Mouse (Mus musculus): ENCODE measurements around the gene Iqcg. TPM values are rescaled to one million over a fixed set of nuclear protein-coding genes. Genes with fewer than 3 reads are reported as not detected.

Gene Iqcg
- polyA plus RNA-seq, 1 experiment from 2014 or later: 2.0 TPM

DNA sequence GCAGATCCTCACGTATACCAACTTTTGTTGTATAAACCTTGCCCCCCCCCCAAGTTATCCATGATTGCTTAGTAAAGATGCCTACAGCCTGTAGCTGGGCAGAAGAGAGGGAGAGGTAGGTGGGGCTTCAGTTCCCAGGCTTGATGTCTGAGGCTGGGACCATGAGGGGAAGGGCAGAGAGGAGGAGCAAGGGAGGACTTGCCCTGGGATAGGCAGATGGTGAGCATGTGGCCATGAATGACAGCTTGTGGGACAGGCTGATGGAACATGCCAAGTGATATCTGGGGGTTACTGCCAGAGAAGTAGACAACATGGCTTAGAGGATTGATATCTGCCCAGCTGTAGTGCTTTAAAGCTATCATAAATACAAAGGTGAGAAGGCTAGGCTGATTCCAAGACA, 8.0 kb downstream of the Iqcg start:
- no peak for ATAC-seq (ENCODE audit: low FRiP score, low read depth)
- H3K4me1 ChIP-seq: no peaks in the 10 kb centered on the region
- no peak overlapping the region for H3K4me2 ChIP-seq (replicated peaks)
- H3K36me3 ChIP-seq: no peaks in the 10 kb centered on the region
- no peak overlapping the region for H3K4me3 ChIP-seq
- H3K9me3 ChIP-seq: no peaks in the 10 kb centered on the region
- 86% methylated on average over 1 of the region's 1 CpGs for WGBS
- H3K27me3 ChIP-seq: no peaks in the 10 kb centered on the region
- no peak overlapping the region for H3K9ac ChIP-seq
- H3K27ac ChIP-seq: no peak overlapping the region

DNA sequence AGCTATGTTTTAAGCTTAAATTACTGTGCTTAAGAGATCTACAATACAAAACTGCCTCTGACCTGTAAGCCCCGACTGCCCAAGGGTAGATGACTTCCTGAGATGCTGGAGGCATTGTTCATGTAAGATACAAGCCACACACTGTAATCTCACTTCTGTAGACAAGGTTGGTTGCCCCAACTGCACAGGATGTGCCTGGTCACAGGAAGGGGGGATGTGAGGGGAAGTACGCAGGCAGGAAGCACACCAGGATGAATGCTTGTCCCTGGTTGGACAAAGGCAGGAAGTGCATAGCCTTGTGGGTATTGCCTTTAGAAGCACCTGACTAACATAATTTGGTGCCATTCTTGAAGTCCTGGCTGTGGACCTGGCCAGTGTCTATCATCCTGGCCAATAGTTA, 12.8 kb downstream of the Iqcg start:
- Histone ChIP-seq H3K4me3 (no peak overlapping the region), H3K4me1 (0 out of 2 replicates have a peak, but pooled peaks cover 2% of the 10 kb centered on the region), H3K27ac (no peak overlapping the region), H3K9ac (no peak overlapping the region), H3K27me3 (no peaks in the 10 kb centered on the region), H3K4me2 (replicated peaks) (no peak overlapping the region), H3K36me3 (no peaks in the 10 kb centered on the region), H3K9me3 (no peaks in the 10 kb centered on the region)
- ATAC-seq (ENCODE audit: low FRiP score, low read depth): no peak
- WGBS: 73% methylated on average over 2 of the region's 2 CpGs

DNA sequence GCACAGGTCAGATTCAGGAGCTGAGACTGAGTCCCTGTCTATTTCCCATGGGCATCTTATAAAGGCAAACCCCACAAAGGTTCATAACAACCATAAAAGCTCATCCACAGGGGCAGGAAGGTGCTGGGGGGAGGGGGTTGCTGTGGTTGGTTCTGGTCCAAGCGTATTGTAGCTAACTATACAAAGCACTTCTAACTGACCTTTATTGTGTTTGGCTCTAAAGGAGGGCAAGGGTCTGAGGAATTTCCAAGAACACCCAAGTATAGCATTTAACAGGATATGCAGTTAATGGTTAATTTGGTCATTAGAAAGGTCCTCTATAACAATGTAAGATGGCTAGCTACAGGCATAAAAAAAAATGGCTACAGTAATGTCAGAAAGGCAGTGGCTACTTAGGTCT, 13.3 kb downstream of the Iqcg start:
- Histone ChIP-seq H3K9ac (no peak overlapping the region), H3K4me2 (replicated peaks) (no peak overlapping the region), H3K4me1 (0 out of 2 replicates have a peak, but pooled peaks cover 2% of the 10 kb centered on the region), H3K4me3 (no peak overlapping the region), H3K9me3 (no peaks in the 10 kb centered on the region), H3K36me3 (no peaks in the 10 kb centered on the region), H3K27me3 (no peaks in the 10 kb centered on the region), H3K27ac (no peak overlapping the region)
- ATAC-seq (ENCODE audit: low FRiP score, low read depth): no peak
- WGBS: 90% methylated on average over 1 of the region's 1 CpGs

DNA sequence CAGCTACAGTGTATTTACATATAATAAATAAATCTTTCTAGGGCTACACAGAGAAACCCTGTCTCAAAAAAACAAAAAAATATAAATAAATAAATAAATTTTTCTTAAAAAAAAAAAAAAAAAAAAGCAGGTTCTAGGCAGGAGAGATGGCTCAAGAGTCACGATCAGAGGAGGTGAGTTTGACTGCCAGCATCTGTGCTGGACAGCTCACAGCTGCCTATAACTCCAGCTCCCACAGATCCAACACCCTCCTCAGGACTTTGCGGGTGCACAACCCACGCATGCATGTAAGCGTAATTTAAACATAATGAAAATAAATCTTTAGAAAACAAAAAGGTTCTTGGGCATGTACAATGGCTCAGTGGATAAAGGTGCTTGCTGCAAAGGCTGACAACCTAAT, 20.0 kb downstream of the Iqcg start:
- Histone ChIP-seq H3K9ac (no peak overlapping the region), H3K9me3 (no peaks in the 10 kb centered on the region), H3K4me3 (no peak overlapping the region), H3K27me3 (no peaks in the 10 kb centered on the region), H3K27ac (no peak overlapping the region), H3K4me1 (0 out of 2 replicates have a peak, but pooled peaks cover 2% of the 10 kb centered on the region), H3K4me2 (replicated peaks) (no peak overlapping the region), H3K36me3 (no peaks in the 10 kb centered on the region)
- 62% methylated on average over 4 of the region's 4 CpGs for WGBS
- ATAC-seq (ENCODE audit: low FRiP score, low read depth): no peak

DNA sequence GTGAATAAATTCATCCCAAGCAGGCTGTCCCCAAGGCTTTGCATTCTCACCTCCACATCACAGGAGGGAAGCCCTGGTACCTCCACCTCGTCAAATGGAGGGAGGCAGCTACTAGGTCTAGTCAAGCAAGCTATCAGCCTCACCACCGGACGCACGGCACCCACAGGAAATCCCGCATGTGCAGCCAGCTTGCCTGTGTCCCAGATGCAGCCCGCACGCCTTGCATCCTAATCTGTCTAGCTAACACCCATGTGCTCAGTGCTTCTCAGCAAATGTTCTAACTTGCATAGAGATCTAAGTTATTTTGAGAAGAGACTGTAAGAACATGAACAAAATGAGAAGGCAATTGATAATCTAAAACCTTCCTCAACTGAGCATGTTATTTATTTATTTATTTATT, 29.7 kb downstream of the Iqcg start:
- 80% methylated on average over 7 of the region's 7 CpGs for WGBS
- Histone ChIP-seq H3K27ac (no peak overlapping the region), H3K4me3 (no peak overlapping the region), H3K36me3 (no peaks in the 10 kb centered on the region), H3K4me2 (replicated peaks) (no peak overlapping the region), H3K27me3 (no peaks in the 10 kb centered on the region), H3K9ac (no peak overlapping the region), H3K4me1 (no peaks in the 10 kb centered on the region), H3K9me3 (no peaks in the 10 kb centered on the region)
- no peak for ATAC-seq (ENCODE audit: low FRiP score, low read depth)

DNA sequence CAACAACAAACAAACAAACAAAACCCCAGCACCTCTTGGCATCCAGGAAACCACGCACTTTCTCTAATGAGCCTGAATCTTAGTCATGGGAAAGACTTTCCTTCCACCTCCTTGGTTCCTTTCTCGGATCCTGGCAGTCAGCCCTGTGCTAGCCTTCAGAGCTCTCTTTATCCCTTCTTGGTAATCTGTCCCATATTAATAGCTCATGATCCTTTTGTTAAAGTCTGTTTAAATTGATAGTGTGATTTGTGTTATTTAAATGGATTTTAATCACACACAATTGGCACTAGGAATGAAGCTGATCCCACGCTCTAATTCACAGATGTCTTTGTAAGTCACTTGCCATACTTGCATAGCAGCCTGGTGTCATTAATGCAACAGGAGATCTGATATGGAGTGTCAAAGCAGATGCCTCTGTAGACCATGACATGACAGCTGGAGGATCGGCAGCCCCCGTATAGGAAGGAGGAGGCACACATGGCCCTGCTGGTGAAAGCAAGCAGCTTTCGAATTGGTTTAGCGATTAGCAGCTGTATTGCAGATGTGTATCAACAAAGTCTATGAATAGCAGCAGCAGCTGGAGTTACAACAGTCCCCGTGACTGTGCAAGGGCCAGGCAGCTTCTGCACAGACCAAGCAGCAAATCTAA, 31.4 kb downstream of the Iqcg start:
- WGBS: 62% methylated on average over 8 of the region's 8 CpGs
- H3K36me3 ChIP-seq: no peaks in the 10 kb centered on the region

DNA sequence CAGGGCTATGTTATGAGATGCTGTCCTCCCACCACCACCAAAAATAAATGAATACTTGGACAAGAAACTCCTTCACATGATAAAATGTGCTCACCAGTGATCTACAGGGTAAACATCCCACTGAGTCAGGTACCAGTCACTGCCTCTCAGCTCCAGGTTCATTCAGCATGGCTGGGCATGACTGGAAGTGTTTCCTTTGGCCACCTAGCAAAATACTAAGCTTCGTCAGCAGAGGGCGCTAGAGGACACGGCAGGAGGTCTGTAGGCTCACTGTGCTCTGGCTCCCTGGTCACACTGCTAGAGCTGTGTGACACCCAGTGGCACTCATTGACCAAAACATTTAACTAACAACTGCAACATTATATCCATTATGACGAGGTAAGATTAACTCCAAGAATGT, 32.3 kb downstream of the Iqcg start:
- Histone ChIP-seq H3K4me3 (no peak overlapping the region), H3K4me2 (replicated peaks) (no peak overlapping the region), H3K27me3 (no peaks in the 10 kb centered on the region), H3K9me3 (no peaks in the 10 kb centered on the region), H3K9ac (no peak overlapping the region), H3K27ac (no peak overlapping the region), H3K36me3 (no peaks in the 10 kb centered on the region), H3K4me1 (no peaks in the 10 kb centered on the region)
- peak; percentile 51; the same call in 1 of the 2 replicates for ATAC-seq (ENCODE audit: low FRiP score, low read depth)
- 4% methylated on average over 4 of the region's 4 CpGs for WGBS

More for the DNA sequence above, 31.4 kb downstream of the Iqcg start:
- no peaks in the 10 kb centered on the region for H3K9me3 ChIP-seq
- no peaks in the 10 kb centered on the region for H3K4me1 ChIP-seq
- no peaks in the 10 kb centered on the region for H3K27me3 ChIP-seq
- ATAC-seq (ENCODE audit: low FRiP score, low read depth): 0 out of 2 replicates have a peak, but pooled peaks have one; percentile 54
- no peak overlapping the region for H3K4me3 ChIP-seq
- H3K9ac ChIP-seq: no peak overlapping the region
- H3K4me2 ChIP-seq (replicated peaks): no peak overlapping the region
- H3K27ac ChIP-seq: no peak overlapping the region

DNA sequence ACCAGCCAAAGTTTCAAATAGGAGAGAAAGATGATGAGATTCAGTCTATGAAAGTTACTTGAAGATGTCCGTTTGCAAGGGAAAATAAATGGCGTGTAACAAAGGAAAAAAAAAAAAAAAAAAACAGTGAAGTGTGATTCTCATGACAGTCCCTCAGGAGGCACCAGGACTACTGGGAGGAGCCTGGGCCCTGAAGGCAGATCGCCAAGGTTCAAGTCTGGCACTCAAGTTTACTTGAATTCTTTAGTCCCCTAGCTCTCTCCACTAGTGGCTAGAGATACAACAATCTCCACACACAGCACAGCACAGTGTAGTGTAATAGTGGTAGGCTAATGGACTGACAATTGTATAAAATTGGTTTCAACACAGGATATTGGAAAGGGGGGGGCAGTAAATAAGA, 34.6 kb downstream of the Iqcg start:
- no peaks in the 10 kb centered on the region for H3K9me3 ChIP-seq
- H3K9ac ChIP-seq: no peak overlapping the region
- no peak for ATAC-seq (ENCODE audit: low FRiP score, low read depth)
- 76% methylated on average over 3 of the region's 3 CpGs for WGBS
- no peaks in the 10 kb centered on the region for H3K4me1 ChIP-seq
- no peaks in the 10 kb centered on the region for H3K27me3 ChIP-seq
- no peak overlapping the region for H3K4me3 ChIP-seq
- H3K36me3 ChIP-seq: peaks cover 5% of the 10 kb centered on the region
- H3K27ac ChIP-seq: no peak overlapping the region
- no peak overlapping the region for H3K4me2 ChIP-seq (replicated peaks)

DNA sequence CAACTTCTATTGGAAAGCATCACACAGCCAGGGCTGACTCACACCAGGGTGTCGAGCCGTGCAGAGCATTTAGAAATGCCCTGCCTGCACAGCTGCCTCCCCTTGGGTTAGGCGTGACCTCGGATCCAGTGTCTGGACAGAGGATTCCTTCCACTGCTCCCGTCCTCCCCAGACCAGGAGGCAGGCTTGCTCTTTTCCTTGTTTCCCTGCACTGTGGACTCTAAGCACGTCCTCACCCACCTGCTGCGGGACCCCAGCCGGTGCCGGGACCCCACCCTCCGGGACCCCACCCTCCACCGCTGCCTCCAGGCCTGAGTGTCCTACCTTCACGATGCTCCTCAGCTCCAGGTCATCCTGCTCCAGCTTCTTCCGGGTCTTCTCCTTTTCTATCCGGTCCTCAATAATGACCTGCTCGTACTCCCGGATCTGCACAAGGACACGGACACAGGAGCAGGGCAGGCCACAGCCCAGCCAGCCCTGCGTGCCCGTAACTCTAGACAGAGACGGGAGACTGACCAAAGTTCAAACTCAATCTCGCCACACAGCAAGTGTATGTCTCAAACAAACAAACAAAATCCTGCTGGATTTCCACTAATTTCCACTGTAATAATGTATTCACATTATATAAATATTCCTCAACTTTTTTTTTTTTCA, 36.8 kb downstream of the Iqcg start:
- Histone ChIP-seq H3K4me3 (no peak overlapping the region), H3K27me3 (no peaks in the 10 kb centered on the region), H3K27ac (no peak overlapping the region), H3K36me3 (peaks cover 16% of the 10 kb centered on the region), H3K9me3 (no peaks in the 10 kb centered on the region), H3K9ac (no peak overlapping the region), H3K4me1 (no peaks in the 10 kb centered on the region), H3K4me2 (replicated peaks) (no peak overlapping the region)
- WGBS: 72% methylated on average over 21 of the region's 21 CpGs
- peak; percentile 32; the same call in 1 of the 2 replicates for ATAC-seq (ENCODE audit: low FRiP score, low read depth)

DNA sequence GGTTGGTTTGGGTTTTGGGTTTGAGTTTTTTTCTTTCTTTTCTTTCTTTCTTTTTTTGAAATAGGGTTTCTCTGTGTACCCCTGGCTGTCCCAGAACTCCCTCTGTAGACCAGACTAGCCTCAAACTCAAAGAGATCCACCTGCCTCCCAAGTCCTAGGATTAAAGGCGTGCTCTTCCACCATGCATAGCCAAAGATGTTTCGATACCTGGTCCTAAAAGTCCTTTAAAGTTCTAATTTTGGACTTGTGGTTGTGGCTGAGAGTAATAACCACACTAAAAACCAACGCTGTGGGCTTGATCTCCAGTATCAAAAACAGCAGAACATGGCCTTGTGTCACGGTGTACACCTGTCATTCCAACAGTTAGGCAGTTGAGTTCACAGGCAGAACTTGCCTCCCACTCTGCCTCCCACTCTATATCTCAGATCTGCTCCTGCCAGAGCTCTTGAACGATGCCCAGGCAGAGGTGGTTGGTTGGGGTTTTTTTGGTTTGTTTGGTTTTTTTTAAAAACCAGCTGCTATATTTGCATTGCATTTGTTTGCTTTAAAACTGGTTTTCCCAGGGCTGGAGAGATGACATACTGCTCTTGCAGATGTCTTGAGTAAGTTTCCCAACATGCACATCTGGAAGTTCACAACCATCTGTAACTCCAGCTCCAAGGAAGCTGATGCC, 38.2 kb downstream of the Iqcg start:
- no peaks in the 10 kb centered on the region for H3K4me1 ChIP-seq
- no peak overlapping the region for H3K9ac ChIP-seq
- no peaks in the 10 kb centered on the region for H3K27me3 ChIP-seq
- ATAC-seq (ENCODE audit: low FRiP score, low read depth): no peak
- no peak overlapping the region for H3K4me3 ChIP-seq
- 91% methylated on average over 5 of the region's 5 CpGs for WGBS
- peaks cover 29% of the 10 kb centered on the region for H3K36me3 ChIP-seq
- no peak overlapping the region for H3K27ac ChIP-seq
- no peak overlapping the region for H3K4me2 ChIP-seq (replicated peaks)
- H3K9me3 ChIP-seq: no peaks in the 10 kb centered on the region

DNA sequence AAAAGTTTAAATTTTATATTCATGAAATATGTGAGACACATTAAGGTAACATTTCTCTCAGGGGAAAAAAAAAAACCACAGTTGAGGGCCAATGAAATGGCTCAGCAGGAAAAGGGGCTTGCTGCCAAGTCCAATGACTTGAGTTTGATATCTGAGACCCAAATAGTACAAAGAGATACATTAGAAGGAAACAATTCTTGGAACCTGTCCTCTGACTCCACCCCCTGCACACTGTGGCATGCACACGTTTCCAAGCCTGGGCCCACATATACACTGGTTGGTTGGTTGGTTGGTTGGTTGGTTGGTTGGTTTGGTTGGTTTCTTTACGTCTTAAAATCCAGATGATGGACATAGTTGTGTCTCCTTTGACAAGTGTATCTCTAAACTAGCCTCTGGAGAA, 40.0 kb downstream of the Iqcg start:
- 87% methylated on average over 2 of the region's 2 CpGs for WGBS
- peaks cover 42% of the 10 kb centered on the region for H3K36me3 ChIP-seq
- H3K4me2 ChIP-seq (replicated peaks): no peak overlapping the region
- no peaks in the 10 kb centered on the region for H3K9me3 ChIP-seq
- H3K4me1 ChIP-seq: no peaks in the 10 kb centered on the region
- no peak overlapping the region for H3K4me3 ChIP-seq
- H3K9ac ChIP-seq: no peak overlapping the region
- ATAC-seq (ENCODE audit: low FRiP score, low read depth): no peak
- H3K27ac ChIP-seq: no peak overlapping the region
- H3K27me3 ChIP-seq: no peaks in the 10 kb centered on the region

DNA sequence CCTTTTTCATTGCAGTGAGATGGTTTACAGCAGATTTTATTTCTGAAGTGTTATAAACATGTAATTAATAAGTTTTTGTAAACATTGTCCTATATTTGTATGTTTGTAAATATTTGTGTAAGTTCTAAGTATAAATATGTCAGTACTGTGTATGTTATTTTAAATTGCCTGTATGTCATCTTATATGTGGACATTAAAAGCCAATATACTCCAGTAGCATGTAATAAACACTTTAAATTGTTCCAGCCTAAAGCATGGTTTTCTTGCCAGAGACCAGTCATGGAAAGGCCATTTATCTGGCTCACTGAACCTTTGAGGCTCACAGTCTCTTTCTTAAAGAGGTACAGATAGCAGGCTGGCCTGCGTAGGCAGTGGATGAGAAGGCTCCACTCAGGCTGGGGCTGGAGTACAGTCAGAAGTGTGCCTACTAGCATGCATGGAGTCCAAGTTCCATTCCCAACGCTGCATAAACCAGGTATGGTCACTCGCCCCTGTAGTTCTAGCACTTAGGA, 40.6 kb downstream of the Iqcg start:
- Histone ChIP-seq H3K4me3 (no peak overlapping the region), H3K4me1 (no peaks in the 10 kb centered on the region), H3K27ac (no peak overlapping the region), H3K27me3 (no peaks in the 10 kb centered on the region), H3K9ac (no peak overlapping the region), H3K9me3 (no peaks in the 10 kb centered on the region), H3K4me2 (replicated peaks) (no peak overlapping the region), H3K36me3 (peaks cover 47% of the 10 kb centered on the region)
- no peak for ATAC-seq (ENCODE audit: low FRiP score, low read depth)
- 92% methylated on average over 3 of the region's 3 CpGs for WGBS
